Mouse (Mus musculus) layer of hippocampus, postnatal 36 days (tissue): ENCODE data around the gene Nr1h5. TPM values are rescaled to one million over a fixed set of nuclear protein-coding genes. Genes with fewer than 3 reads are reported as not detected.

Experiments used
- total RNA-seq, 2 experiments: library from RNA; stranded (reverse); gene quantifications; 2 replicates each; pipeline ENCODE4 v1.2.3; 2021

Nr1h5 gene
- total RNA-seq, 2 experiments from 2014 or later: not detected

Other genes with a start within 250 kb of the Nr1h5 start
- gene Tspan2, start 229.6 kb downstream of the Nr1h5 start, total RNA-seq: 100 to 1,000 TPM; 107 to 123 TPM
- not detected for gene Tshb, start 181.4 kb downstream of the Nr1h5 start, total RNA-seq
- not detected for gene Sycp1, start 28.0 kb downstream of the Nr1h5 start, total RNA-seq
- gene Sike1, start 31.6 kb upstream of the Nr1h5 start, total RNA-seq: 10 to 100 TPM; 76.7 to 78.5 TPM
- 100 to 1,000 TPM; 240 to 246 TPM for gene Csde1, start 56.3 kb upstream of the Nr1h5 start, total RNA-seq
- 10 to 100 TPM; 71.1 to 75.5 TPM for gene Nras, start 94.2 kb upstream of the Nr1h5 start, total RNA-seq
- not detected for gene Ampd1, start 109.9 kb upstream of the Nr1h5 start, total RNA-seq
- under 1 TPM; 0.70 to 0.76 TPM for gene Dennd2c, start 138.5 kb upstream of the Nr1h5 start, total RNA-seq
- gene Bcas2, start 207.5 kb upstream of the Nr1h5 start, total RNA-seq: 10 to 100 TPM; 69.3 to 70.2 TPM